Mouse (Mus musculus): ENCODE data around the gene Wdr66.

DNA sequence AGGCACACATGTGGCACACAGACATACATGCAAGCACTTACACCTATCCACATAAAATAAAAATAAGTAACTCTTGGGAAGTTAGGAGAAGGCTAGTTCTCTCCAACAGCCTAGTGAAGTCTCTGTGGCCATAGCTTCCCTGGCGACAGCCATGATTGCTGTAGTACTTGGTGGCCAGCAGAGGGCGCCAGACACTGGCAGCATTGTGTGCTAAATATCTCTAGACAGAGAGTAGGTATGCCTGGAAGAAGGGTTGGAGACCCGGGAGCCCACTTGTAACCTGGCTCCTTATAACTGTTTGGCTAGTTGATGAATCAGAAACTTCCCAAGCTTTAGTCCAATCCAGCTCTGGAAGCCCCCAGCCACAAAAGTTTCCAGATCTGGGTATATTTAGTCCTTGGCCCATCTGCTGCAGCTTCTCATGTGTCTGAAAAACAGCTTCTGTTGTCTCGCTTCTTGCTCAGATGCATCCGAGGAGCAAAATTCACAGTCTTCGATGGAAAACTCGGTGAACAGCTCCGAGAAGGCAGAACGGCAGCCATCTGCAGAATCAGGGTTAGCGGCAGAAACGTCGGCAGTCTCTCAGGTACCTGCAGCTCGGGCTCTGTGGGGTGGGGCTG is 117.1 kb downstream of the Wdr66 start:
- TF ChIP-seq CTCF (conservative IDR thresholded peaks at IDR 0.05; ENCODE audit: low read length) (peak; percentile 95), NANOG (IDR thresholded peaks at IDR 0.05; ENCODE audit: borderline replicate concordance, low read length) (no peak)
